Mouse (Mus musculus) stomach, embryonic 14.5 days (tissue): ENCODE results near the gene Sfmbt1. TPM values are rescaled to one million over a fixed set of nuclear protein-coding genes. Genes with fewer than 3 reads are reported as not detected.

ENCODE experiments used
- ATAC-seq: fragments of 200-750 bp; cut with Nextera tagmentation; 2 replicates; pipeline ENCODE4 v1.8.0; 2017; ENCODE audit warnings: low read depth, moderate TSS enrichment; ENCODE audit not compliant: insufficient number of reproducible peaks, insufficient read depth, low FRiP score
- H3K27ac ChIP-seq: fragments of 300-500 bp; sonication (generic); 2 replicates; pipeline ENCODE4 v1.5.1; 2014; ENCODE audit warnings: mild to moderate bottlenecking, low read length, moderate library complexity, mixed read lengths
- H3K27me3 ChIP-seq: fragments of 300-500 bp; sonication (generic); 2 replicates; pipeline ENCODE4 v1.6.1; 2014; ENCODE audit warnings: low read length, control low read depth, mixed read lengths; ENCODE audit not compliant: control insufficient read depth, insufficient read depth
- H3K36me3 ChIP-seq: fragments of 300-500 bp; sonication (generic); 2 replicates; pipeline ENCODE4 v1.6.1; 2014; ENCODE audit warnings: mild to moderate bottlenecking, control low read depth, low read length, moderate library complexity, mixed read lengths; ENCODE audit not compliant: control insufficient read depth, insufficient read depth
- H3K4me1 ChIP-seq: fragments of 300-500 bp; sonication (generic); 2 replicates; pipeline ENCODE4 v1.6.1; 2014; ENCODE audit warnings: low read length, control low read depth, mixed read lengths; ENCODE audit not compliant: control insufficient read depth, insufficient read depth
- H3K4me2 ChIP-seq: fragments of 300-500 bp; sonication (generic); replicated peaks from 2 replicates; pipeline ENCODE4 v1.6.1; 2014; ENCODE audit warnings: low read depth, low read length, control low read depth
- H3K4me3 ChIP-seq: fragments of 300-500 bp; sonication (generic); 2 replicates; pipeline ENCODE4 v1.5.1; 2014; ENCODE audit warnings: low read depth, low read length, control low read depth
- H3K9ac ChIP-seq: fragments of 300-500 bp; sonication (generic); replicated peaks from 2 replicates; pipeline ENCODE4 v1.6.1; 2014; ENCODE audit warnings: low read depth, mild to moderate bottlenecking, control low read depth, low read length, moderate library complexity, mixed read lengths
- H3K9me3 ChIP-seq: fragments of 300-500 bp; sonication (generic); 2 replicates; pipeline ENCODE4 v1.6.1; 2016; ENCODE audit warnings: low read depth, low read length, control low read depth; ENCODE audit not compliant: control insufficient read depth
- WGBS: fragments of 180-500 bp; shearing (Covaris S2); extraction: QIAGEN DNeasy Blood & Tissue Kit; methylation state at CpG from one replicate; pipeline ENCODE4 v1.1.7; 2014; 5-methylcytosine and 5-hydroxymethylcytosine counted together
- polyA plus RNA-seq: library from polyadenylated mRNA; unstranded; fragments of >200 nt; fragmentation: Nextera tagmentation; extraction: Ambion mirVana; gene quantifications from 2 replicates; pipeline ENCODE4 v1.2.1, GENCODE M21; 2014

The Sfmbt1 gene
- polyA plus RNA-seq, 1 experiment from 2014 or later: 15.0 TPM

GRCm38 (mm10) chr14:30862368-30862767, 147.7 kb downstream of the Sfmbt1 start:
- H3K4me2 ChIP-seq: no peak overlapping the region
- ATAC-seq: no peak
- H3K9ac ChIP-seq: no peak overlapping the region
- no peaks in the 10 kb centered on the region for H3K9me3 ChIP-seq
- no peak overlapping the region for H3K4me3 ChIP-seq
- peaks cover 10% of the 10 kb centered on the region for H3K4me1 ChIP-seq
- WGBS: 76% methylated on average over 9 of the region's 9 CpGs
- H3K27me3 ChIP-seq: no peaks in the 10 kb centered on the region
- peaks cover 11% of the 10 kb centered on the region; the same call in 1 of the 2 replicates for H3K36me3 ChIP-seq
- no peak overlapping the region for H3K27ac ChIP-seq

- Histone ChIP-seq H3K9ac (no peak overlapping the region), H3K9me3 (no peaks in the 10 kb centered on the region), H3K27me3 (no peaks in the 10 kb centered on the region), H3K4me1 (peaks cover 14% of the 10 kb centered on the region), H3K36me3 (peaks cover 13% of the 10 kb centered on the region; the same call in 1 of the 2 replicates), H3K27ac (no peak overlapping the region), H3K4me3 (no peak overlapping the region), H3K4me2 (no peak overlapping the region)
- 0 out of 2 replicates have a peak, but pooled peaks have one; percentile 18 for ATAC-seq
- WGBS: 79% methylated on average over 3 of the region's 3 CpGs
Measured at GRCm38 (mm10) chr14:30865311-30865710, 150.7 kb downstream of the Sfmbt1 start.

- Histone ChIP-seq H3K4me2 (no peak overlapping the region), H3K27ac (no peak overlapping the region), H3K9me3 (no peaks in the 10 kb centered on the region), H3K9ac (no peak overlapping the region), H3K27me3 (no peaks in the 10 kb centered on the region), H3K4me1 (peaks cover 7% of the 10 kb centered on the region; the same call in 1 of the 2 replicates), H3K4me3 (no peak overlapping the region), H3K36me3 (peaks cover 13% of the 10 kb centered on the region; the same call in 1 of the 2 replicates)
- ATAC-seq: no peak
- WGBS: 26% methylated on average over 5 of the region's 5 CpGs
Measured at GRCm38 (mm10) chr14:30867042-30867441, 152.4 kb downstream of the Sfmbt1 start.

GRCm38 (mm10) chr14:30868826-30869225, 154.2 kb downstream of the Sfmbt1 start:
- Histone ChIP-seq H3K4me2 (no peak overlapping the region), H3K9me3 (no peaks in the 10 kb centered on the region), H3K27me3 (no peaks in the 10 kb centered on the region), H3K4me3 (no peak overlapping the region), H3K4me1 (peaks cover 7% of the 10 kb centered on the region; the same call in 1 of the 2 replicates), H3K9ac (no peak overlapping the region), H3K27ac (peak overlapping the region; percentile 84; the same call in 1 of the 2 replicates), H3K36me3 (peaks cover 16% of the 10 kb centered on the region; the same call in 1 of the 2 replicates)
- WGBS: 88% methylated on average over 10 of the region's 10 CpGs
- no peak for ATAC-seq

GRCm38 (mm10) chr14:30869391-30869801, 154.7 kb downstream of the Sfmbt1 start:
- no peak overlapping the region for H3K9ac ChIP-seq
- H3K36me3 ChIP-seq: peaks cover 20% of the 10 kb centered on the region; the same call in 1 of the 2 replicates
- H3K4me2 ChIP-seq: no peak overlapping the region
- H3K27me3 ChIP-seq: no peaks in the 10 kb centered on the region
- peaks cover 7% of the 10 kb centered on the region; the same call in 1 of the 2 replicates for H3K4me1 ChIP-seq
- H3K4me3 ChIP-seq: no peak overlapping the region
- H3K9me3 ChIP-seq: no peaks in the 10 kb centered on the region
- H3K27ac ChIP-seq: peak overlapping the region; percentile 84
- no peak for ATAC-seq
- WGBS: 83% methylated on average over 8 of the region's 8 CpGs

GRCm38 (mm10) chr14:30870206-30871147, 155.8 kb downstream of the Sfmbt1 start:
- Histone ChIP-seq H3K27me3 (no peaks in the 10 kb centered on the region), H3K4me3 (no peak overlapping the region), H3K4me2 (no peak overlapping the region), H3K9ac (no peak overlapping the region), H3K27ac (peak overlapping the region; percentile 84), H3K9me3 (no peaks in the 10 kb centered on the region), H3K36me3 (peaks cover 16% of the 10 kb centered on the region; the same call in 1 of the 2 replicates), H3K4me1 (peaks cover 7% of the 10 kb centered on the region; the same call in 1 of the 2 replicates)
- WGBS: 65% methylated on average over 25 of the region's 25 CpGs
- peak; percentile 12; the same call in 1 of the 2 replicates for ATAC-seq

Other genes starting within 250 kb of the Sfmbt1 start
- 28.9 and 35.5 TPM in 2 replicates for gene Dcp1a, start 235.3 kb upstream of the Sfmbt1 start, polyA plus RNA-seq
- gene Cacna1d, start 223.4 kb upstream of the Sfmbt1 start, polyA plus RNA-seq: 15.3 and 19.3 TPM in 2 replicates
- 85.9 and 99.0 TPM in 2 replicates for gene Tkt, start 166.5 kb upstream of the Sfmbt1 start, polyA plus RNA-seq
- gene Prkcd, start 88.6 kb upstream of the Sfmbt1 start, polyA plus RNA-seq: 45.3 and 51.2 TPM in 2 replicates
- gene Rft1, start 60.5 kb upstream of the Sfmbt1 start, polyA plus RNA-seq: 17.6 and 21.0 TPM in 2 replicates
- 26.7 and 27.5 TPM in 2 replicates for gene Tmem110, start 110.7 kb downstream of the Sfmbt1 start, polyA plus RNA-seq
- gene Mustn1, start 164.4 kb downstream of the Sfmbt1 start, polyA plus RNA-seq: 3.7 and 4.7 TPM in 2 replicates
- 0.22 TPM in 2 replicates for gene Itih4, start 171.6 kb downstream of the Sfmbt1 start, polyA plus RNA-seq
- gene Itih3, start 208.9 kb downstream of the Sfmbt1 start, polyA plus RNA-seq: 0.36 and 0.91 TPM in 2 replicates
- gene Itih1, start 228.4 kb downstream of the Sfmbt1 start, polyA plus RNA-seq: not detected in 2 replicates
- 10.7 and 14.3 TPM in 2 replicates for gene Nek4, start 236.5 kb downstream of the Sfmbt1 start, polyA plus RNA-seq